Mouse (Mus musculus) ovary, adult 18-20 months (tissue): ENCODE data around the gene Ncbp2.

Experiments
- DNase-seq: peaks from one replicate; pipeline ENCODE4 v3.0.0; 2022; ENCODE audit warnings: low spot score, mixed read lengths

The Ncbp2 gene

GRCm38 (mm10) chr16:31948345-31948774 lies at the start of gene Ncbp2, which contains the start of gene 0610012G03Rik:
TSS of gene Ncbp2 (plus strand) at chr16:31948513.
TSS of gene 0610012G03Rik (minus strand) at chr16:31948494.
- DNase-seq: peak; percentile 88

- no peak for DNase-seq
These were observed 49.6 kb upstream of the Ncbp2 start for GRCm38 (mm10) chr16:31898546-31899326.

- no peak for DNase-seq
These were observed 46.4 kb upstream of the Ncbp2 start for GRCm38 (mm10) chr16:31901886-31902285.

- DNase-seq: no peak
These were observed 45.1 kb upstream of the Ncbp2 start for GRCm38 (mm10) chr16:31903239-31903638.

GRCm38 (mm10) chr16:31905331-31905730 lies 43.0 kb upstream of the Ncbp2 start:
- no peak for DNase-seq

GRCm38 (mm10) chr16:31905891-31906825 lies 42.2 kb upstream of the Ncbp2 start:
- DNase-seq: peak; percentile 56

- no peak for DNase-seq
These were observed 41.4 kb upstream of the Ncbp2 start for GRCm38 (mm10) chr16:31906896-31907295.

GRCm38 (mm10) chr16:31908959-31909358 lies 39.4 kb upstream of the Ncbp2 start:
- no peak for DNase-seq

- no peak for DNase-seq
These were observed 37.9 kb upstream of the Ncbp2 start for GRCm38 (mm10) chr16:31910281-31910847.

- DNase-seq: no peak
These were observed 30.5 kb upstream of the Ncbp2 start for GRCm38 (mm10) chr16:31917776-31918175.

- DNase-seq: peak; percentile 25
These were observed 30.0 kb upstream of the Ncbp2 start for GRCm38 (mm10) chr16:31918248-31918724.

GRCm38 (mm10) chr16:31924368-31924767 lies 23.9 kb upstream of the Ncbp2 start:
- DNase-seq: no peak

- DNase-seq: no peak
These were observed 22.2 kb upstream of the Ncbp2 start for GRCm38 (mm10) chr16:31926091-31926490.

GRCm38 (mm10) chr16:31926547-31927182 lies 21.6 kb upstream of the Ncbp2 start:
- no peak for DNase-seq

- no peak for DNase-seq
These were observed 20.9 kb upstream of the Ncbp2 start for GRCm38 (mm10) chr16:31927412-31927811.

GRCm38 (mm10) chr16:31931330-31931729 lies 17.0 kb upstream of the Ncbp2 start:
- no peak for DNase-seq

- no peak for DNase-seq
These were observed 16.1 kb upstream of the Ncbp2 start for GRCm38 (mm10) chr16:31932255-31932654.

- peak; percentile 78 for DNase-seq
These were observed 15.2 kb upstream of the Ncbp2 start for GRCm38 (mm10) chr16:31932840-31933697.

GRCm38 (mm10) chr16:31933751-31934549 lies 14.4 kb upstream of the Ncbp2 start, which contains the start of gene Pigz:
TSS of gene Pigz (plus strand) at chr16:31933851.
- DNase-seq: no peak

GRCm38 (mm10) chr16:31934550-31935010 lies 13.7 kb upstream of the Ncbp2 start:
- no peak for DNase-seq
